Mouse (Mus musculus) G1E (cell line): ENCODE results near the gene Aldh1a3.

Experiments used
- CTCF ChIP-seq: IDR thresholded peaks from 2 replicates; pipeline ENCODE4 v1.5.1; 2012; ENCODE audit warnings: low read depth, low read length, inconsistent platforms, mixed read lengths
- GATA1 ChIP-seq: IDR thresholded peaks from 2 replicates; pipeline ENCODE4 v1.6.1; 2012; ENCODE audit warnings: borderline replicate concordance, low read length, inconsistent platforms, mixed read lengths
- TAL1 ChIP-seq: conservative IDR thresholded peaks from 2 replicates; pipeline ENCODE4 v1.6.1; 2012; ENCODE audit warnings: low read depth, low read length, inconsistent platforms, mixed read lengths

DNA sequence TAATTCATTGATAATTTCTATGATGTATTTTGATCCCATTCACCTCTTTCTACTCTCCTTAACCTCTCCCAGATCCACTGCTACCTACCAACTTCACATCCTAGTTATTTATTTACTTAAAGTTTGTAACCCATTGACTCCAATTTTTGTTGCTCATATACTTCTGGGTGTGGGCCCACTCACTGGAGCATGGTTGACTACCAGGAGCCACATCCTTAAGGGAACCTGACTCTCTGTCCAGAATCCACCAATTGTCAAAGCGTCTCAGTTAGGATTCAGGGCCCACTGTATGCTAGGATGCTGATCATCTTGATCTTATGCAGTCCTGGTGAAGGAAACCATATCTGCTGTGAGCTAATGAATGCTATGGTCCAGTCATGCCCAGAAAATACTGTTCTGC, 35.8 kb upstream of the Aldh1a3 start:
- TF ChIP-seq GATA1 (no peak), CTCF (no peak), TAL1 (no peak)
